Mouse (Mus musculus) heart, postnatal 0 days (tissue): ENCODE data around the gene Gcnt4. TPM values are rescaled to one million over a fixed set of nuclear protein-coding genes. Genes with fewer than 3 reads are reported as not detected.
A peak's percentile ranks its signal among the peaks of the same experiment; 100 is the strongest.

Experiments
- ATAC-seq: fragments of 200-750 bp; cut with Nextera tagmentation; 2 replicates; pipeline ENCODE4 v1.8.0; 2017; ENCODE audit warnings: low read depth, moderate number of reproducible peaks, moderate library complexity; ENCODE audit not compliant: insufficient read depth
- DNase-seq: peaks from one replicate; pipeline ENCODE4 v3.0.0-alpha.2; 2016; ENCODE audit warnings: low spot score
- H3K27ac ChIP-seq: fragments of 300-500 bp; sonication (generic); 2 replicates; pipeline ENCODE4 v1.5.1; 2014; ENCODE audit warnings: low read depth, mild to moderate bottlenecking
- H3K27me3 ChIP-seq: fragments of 300-500 bp; sonication (generic); 2 replicates; pipeline ENCODE4 v1.6.1; 2014; ENCODE audit warnings: low read length, mixed read lengths; ENCODE audit not compliant: control insufficient read depth, insufficient read depth
- H3K36me3 ChIP-seq: fragments of 300-500 bp; sonication (generic); replicated peaks from 2 replicates; pipeline ENCODE4 v1.6.1; 2014; ENCODE audit warnings: low read length, mixed read lengths; ENCODE audit not compliant: control insufficient read depth, insufficient read depth
- H3K4me1 ChIP-seq: fragments of 300-500 bp; sonication (generic); 2 replicates; pipeline ENCODE4 v1.6.1; 2014; ENCODE audit warnings: antibody characterized with exemption; ENCODE audit not compliant: control insufficient read depth, insufficient read depth
- H3K4me2 ChIP-seq: fragments of 300-500 bp; sonication (generic); 2 replicates; pipeline ENCODE4 v1.6.1; 2014; ENCODE audit warnings: low read depth, mild to moderate bottlenecking, low read length, moderate library complexity
- H3K4me3 ChIP-seq: fragments of 300-500 bp; sonication (generic); 2 replicates; pipeline ENCODE4 v1.5.1; 2014; ENCODE audit warnings: low read depth, low read length
- H3K9ac ChIP-seq: fragments of 300-500 bp; sonication (generic); replicated peaks from 2 replicates; pipeline ENCODE4 v1.6.1; 2014; ENCODE audit warnings: low read depth, low read length, mixed read lengths
- H3K9me3 ChIP-seq: fragments of 300-500 bp; sonication (generic); replicated peaks from 2 replicates; pipeline ENCODE4 v1.6.1; 2016; ENCODE audit warnings: low read length; ENCODE audit not compliant: control insufficient read depth
- CTCF ChIP-seq: IDR thresholded peaks from 2 replicates; pipeline ENCODE4 v1.5.1; 2016; ENCODE audit warnings: antibody characterized with exemption, control low read depth, low read depth
- EP300 ChIP-seq: IDR thresholded peaks from 2 replicates; pipeline ENCODE4 v1.6.1; 2016; ENCODE audit warnings: antibody characterized with exemption, low read depth
- WGBS: fragments of 180-500 bp; shearing (Covaris S2); extraction: QIAGEN DNeasy Blood & Tissue Kit; methylation state at CpG from one replicate; pipeline ENCODE4 v1.1.7; 2014; 5-methylcytosine and 5-hydroxymethylcytosine counted together
- polyA plus RNA-seq: library from polyadenylated mRNA; unstranded; fragments of >200 nt; fragmentation: Nextera tagmentation; extraction: Ambion mirVana; gene quantifications from 2 replicates; pipeline ENCODE4 v1.2.1, GENCODE M21; 2015
- total RNA-seq: library from RNA; depleted of rRNA; stranded (reverse); fragments of >200 nt; gene quantifications from 2 replicates; pipeline ENCODE4 v1.2.3, GENCODE M21; 2014; ENCODE audit warnings: low replicate concordance

Gcnt4 gene
- total and polyA plus RNA-seq, 2 experiments from 2014 or later = 0.10 TPM; not detected in 1

- H3K27ac ChIP-seq = no peak overlapping the region
- no peaks in the 10 kb centered on the region for H3K36me3 ChIP-seq
- WGBS = 89% methylated on average over 1 of the region's 1 CpGs
- no peaks in the 10 kb centered on the region for H3K9me3 ChIP-seq
- no peak overlapping the region for H3K4me2 ChIP-seq
- H3K9ac ChIP-seq = no peak overlapping the region
- H3K4me3 ChIP-seq = no peak overlapping the region
- no peak for ATAC-seq
- no peak for DNase-seq
- no peak for TF ChIP-seq CTCF
- TF ChIP-seq EP300 = no peak
- H3K27me3 ChIP-seq = peaks cover 11% of the 10 kb centered on the region; the same call in 1 of the 2 replicates
- H3K4me1 ChIP-seq = no peaks in the 10 kb centered on the region
Observed at GRCm38 (mm10) chr13:96927781-96928180, 3.3 kb downstream of the Gcnt4 start.

DNA sequence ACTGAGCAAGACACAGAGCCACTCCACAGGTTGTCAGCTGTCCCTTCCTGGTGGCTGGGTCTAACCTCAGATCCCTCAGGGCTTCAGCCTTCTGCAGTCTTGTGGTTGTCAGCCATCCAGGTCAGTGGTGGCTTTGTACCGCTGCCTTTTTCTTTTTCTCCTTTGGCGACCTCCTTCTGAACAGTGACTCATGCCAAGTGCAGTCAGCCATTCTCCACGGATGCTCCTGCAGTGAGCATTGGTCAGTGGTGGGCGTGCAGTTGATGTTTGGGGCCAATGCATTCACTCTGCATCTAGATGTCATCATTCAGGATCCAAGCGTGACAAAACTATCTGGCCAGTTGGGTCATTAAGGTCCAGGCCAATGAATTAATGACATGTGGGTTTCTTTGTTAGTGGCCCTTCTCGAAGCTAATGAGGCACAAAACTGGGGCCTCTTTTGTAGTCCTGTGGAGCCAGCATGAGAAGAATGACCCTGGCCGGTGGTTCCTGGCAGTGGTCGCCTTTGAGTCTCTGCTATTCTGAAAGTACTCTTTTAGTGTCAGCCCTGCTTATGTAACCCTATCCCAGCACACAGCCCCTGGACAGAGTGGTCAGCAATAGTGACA, 4.0 kb downstream of the Gcnt4 start:
- Histone ChIP-seq H3K27ac (no peak overlapping the region), H3K4me2 (no peak overlapping the region), H3K36me3 (no peaks in the 10 kb centered on the region), H3K4me1 (no peaks in the 10 kb centered on the region), H3K9ac (no peak overlapping the region), H3K9me3 (no peaks in the 10 kb centered on the region), H3K27me3 (peaks cover 13% of the 10 kb centered on the region; the same call in 1 of the 2 replicates), H3K4me3 (no peak overlapping the region)
- TF ChIP-seq EP300 (no peak), CTCF (no peak)
- no peak for DNase-seq
- no peak for ATAC-seq
- WGBS = 72% methylated on average over 8 of the region's 8 CpGs

DNA sequence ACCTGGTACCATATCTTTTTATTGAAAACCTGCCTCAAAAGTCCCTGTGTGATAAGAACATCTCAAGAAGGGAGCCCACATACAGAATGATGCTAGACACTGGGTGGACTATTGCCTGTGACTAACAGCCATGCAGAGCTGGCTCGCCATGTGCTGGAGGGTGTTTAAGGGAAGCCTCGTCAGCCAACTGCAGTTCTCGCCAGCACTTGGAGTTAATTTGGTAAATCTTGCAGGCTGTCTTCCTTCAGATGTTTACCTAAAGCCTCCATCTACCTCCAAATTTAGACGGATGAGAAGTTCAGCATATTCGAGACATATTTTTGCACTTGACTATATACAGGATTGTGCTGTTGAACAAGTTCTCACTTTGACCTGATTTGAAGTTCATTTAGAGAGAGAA, 8.3 kb downstream of the Gcnt4 start:
- WGBS = 82% methylated on average over 5 of the region's 5 CpGs
- ATAC-seq (no peak), DNase-seq (no peak)
- Histone ChIP-seq H3K36me3 (no peaks in the 10 kb centered on the region), H3K4me3 (no peak overlapping the region), H3K9me3 (no peaks in the 10 kb centered on the region), H3K27ac (no peak overlapping the region), H3K27me3 (0 out of 2 replicates have a peak, but pooled peaks cover 3% of the 10 kb centered on the region), H3K4me2 (no peak overlapping the region), H3K9ac (no peak overlapping the region), H3K4me1 (no peaks in the 10 kb centered on the region)
- TF ChIP-seq EP300 (no peak), CTCF (no peak)

DNA sequence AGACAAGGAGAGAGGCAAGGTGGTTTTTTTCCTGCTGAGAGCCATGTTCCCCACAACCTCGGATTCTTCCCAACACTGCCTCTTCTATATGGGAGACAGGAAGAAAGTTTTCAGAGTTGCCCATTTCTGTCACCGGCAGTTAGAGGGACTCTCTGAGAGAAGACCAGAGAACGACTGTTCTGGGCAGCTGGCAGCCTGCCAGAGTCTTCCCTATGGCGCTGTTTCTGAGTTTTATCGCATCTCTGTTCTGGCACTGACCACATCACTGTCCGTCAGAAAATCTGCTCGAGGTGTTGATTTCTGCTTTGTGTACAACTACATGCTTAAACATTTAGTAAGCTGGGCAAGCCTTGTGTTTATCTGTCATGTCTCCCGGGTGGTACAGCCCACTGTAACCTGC, 8.9 kb downstream of the Gcnt4 start:
- H3K27ac ChIP-seq = no peak overlapping the region
- no peak for ATAC-seq
- H3K4me2 ChIP-seq = peak overlapping the region; percentile 29
- no peaks in the 10 kb centered on the region for H3K36me3 ChIP-seq
- no peak overlapping the region for H3K9ac ChIP-seq
- no peak for DNase-seq
- H3K9me3 ChIP-seq = no peaks in the 10 kb centered on the region
- no peak overlapping the region for H3K4me3 ChIP-seq
- 11% methylated on average over 8 of the region's 8 CpGs for WGBS
- 0 out of 2 replicates have a peak, but pooled peaks cover 3% of the 10 kb centered on the region for H3K27me3 ChIP-seq
- TF ChIP-seq CTCF = no peak
- no peak for TF ChIP-seq EP300
- H3K4me1 ChIP-seq = no peaks in the 10 kb centered on the region

DNA sequence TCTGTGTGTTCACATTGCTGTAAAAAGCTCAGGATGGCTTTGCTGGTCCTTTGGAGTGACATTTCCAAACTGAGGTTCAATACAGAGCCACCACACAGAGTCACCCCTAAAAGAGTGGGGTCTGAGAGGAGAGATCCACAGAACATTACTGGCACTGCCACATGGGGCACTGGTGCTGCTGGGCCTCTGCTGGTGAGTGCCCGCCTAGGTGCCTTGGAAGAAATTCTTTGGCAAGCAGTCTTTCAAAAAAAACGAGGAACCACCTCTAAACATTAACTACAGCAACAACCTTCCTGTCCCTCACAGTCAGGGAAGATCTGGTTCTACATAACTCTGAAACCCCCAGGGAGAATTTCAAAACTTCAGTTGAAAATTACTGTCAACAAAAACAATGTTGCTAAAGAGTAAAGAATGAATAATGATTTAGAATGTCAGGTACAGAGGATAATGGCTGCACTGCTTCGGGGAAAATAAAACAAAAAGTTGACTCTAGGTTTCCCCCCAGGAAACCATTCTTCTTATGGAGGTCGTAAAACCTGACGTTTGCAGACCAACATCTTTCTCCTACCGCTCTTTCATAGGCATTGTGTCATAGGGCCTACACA, 11.8 kb downstream of the Gcnt4 start:
- TF ChIP-seq EP300 (no peak), CTCF (no peak)
- Histone ChIP-seq H3K4me2 (no peak overlapping the region), H3K36me3 (no peaks in the 10 kb centered on the region), H3K27ac (no peak overlapping the region), H3K27me3 (0 out of 2 replicates have a peak, but pooled peaks cover 3% of the 10 kb centered on the region), H3K4me1 (no peaks in the 10 kb centered on the region), H3K9me3 (no peaks in the 10 kb centered on the region), H3K4me3 (no peak overlapping the region), H3K9ac (no peak overlapping the region)
- DNase-seq (no peak), ATAC-seq (no peak)
- 75% methylated on average over 6 of the region's 6 CpGs for WGBS
